Mouse (Mus musculus) hindbrain, embryonic 13.5 days (tissue): ENCODE results near the gene Fyttd1. TPM values are rescaled to one million over a fixed set of nuclear protein-coding genes. Genes with fewer than 3 reads are reported as not detected.
A peak's percentile ranks its signal among the peaks of the same experiment; 100 is the strongest.

Experiments used
- ATAC-seq: fragments of 200-750 bp; cut with Nextera tagmentation; 2 replicates; pipeline ENCODE4 v1.8.0; 2017; ENCODE audit warnings: moderate TSS enrichment; ENCODE audit not compliant: low FRiP score
- H3K27ac ChIP-seq: fragments of 300-500 bp; sonication (generic); 2 replicates; pipeline ENCODE4 v1.5.1; 2015; ENCODE audit warnings: inconsistent platforms, mild to moderate bottlenecking, moderate library complexity
- H3K27me3 ChIP-seq: fragments of 300-500 bp; sonication (generic); 2 replicates; pipeline ENCODE4 v1.6.1; 2015; ENCODE audit warnings: mild to moderate bottlenecking, inconsistent platforms
- H3K36me3 ChIP-seq: fragments of 300-500 bp; sonication (generic); 2 replicates; pipeline ENCODE4 v1.6.1; 2015; ENCODE audit warnings: mild to moderate bottlenecking, inconsistent platforms
- H3K4me1 ChIP-seq: fragments of 300-500 bp; sonication (generic); replicated peaks from 2 replicates; pipeline ENCODE4 v1.6.1; 2015; ENCODE audit warnings: inconsistent platforms
- H3K4me2 ChIP-seq: fragments of 300-500 bp; sonication (generic); 2 replicates; pipeline ENCODE4 v1.6.1; 2015; ENCODE audit warnings: inconsistent platforms, mild to moderate bottlenecking, moderate library complexity
- H3K4me3 ChIP-seq: fragments of 300-500 bp; sonication (generic); 2 replicates; pipeline ENCODE4 v1.5.1; 2015; ENCODE audit warnings: mild to moderate bottlenecking, inconsistent platforms
- H3K9ac ChIP-seq: fragments of 300-500 bp; sonication (generic); 2 replicates; pipeline ENCODE4 v1.6.1; 2015; ENCODE audit warnings: mild to moderate bottlenecking, inconsistent platforms
- H3K9me3 ChIP-seq: fragments of 300-500 bp; sonication (generic); 2 replicates; pipeline ENCODE4 v1.6.1; 2016; ENCODE audit warnings: inconsistent platforms
- WGBS: fragments of 180-500 bp; shearing (Covaris S2); methylation state at CpG from one replicate; pipeline ENCODE4 v1.1.7; 2015; 5-methylcytosine and 5-hydroxymethylcytosine counted together
- polyA plus RNA-seq: library from polyadenylated mRNA; unstranded; fragments of >200 nt; fragmentation: Nextera tagmentation; extraction: Ambion mirVana; gene quantifications from 2 replicates; pipeline ENCODE4 v1.2.1, GENCODE M21; 2015

The Fyttd1 gene
- polyA plus RNA-seq, 1 experiment from 2014 or later: 110 TPM

- Histone ChIP-seq H3K4me3 (no peak overlapping the region), H3K4me2 (no peak overlapping the region), H3K9me3 (no peaks in the 10 kb centered on the region), H3K27me3 (no peaks in the 10 kb centered on the region), H3K36me3 (peaks cover 32% of the 10 kb centered on the region), H3K4me1 (no peaks in the 10 kb centered on the region), H3K9ac (no peak overlapping the region), H3K27ac (0 out of 2 replicates have a peak overlapping the region, but pooled peaks have one; percentile 18)
- no peak for ATAC-seq
- 62% methylated on average over 5 of the region's 5 CpGs for WGBS
Measured at GRCm38 (mm10) chr16:32956889-32957288, 79.6 kb downstream of the Fyttd1 start.

Other genes starting within 250 kb of the Fyttd1 start
- gene Tnk2, start 233.6 kb upstream of the Fyttd1 start, polyA plus RNA-seq: 18.0 and 19.1 TPM in 2 replicates
- gene Muc4, start 141.6 kb upstream of the Fyttd1 start, polyA plus RNA-seq: not detected in 2 replicates
- not detected in 2 replicates for gene Muc20, start 80.1 kb upstream of the Fyttd1 start, polyA plus RNA-seq
- not detected in 2 replicates for gene Smbd1, start 67.0 kb upstream of the Fyttd1 start, polyA plus RNA-seq
- gene Rubcn, start 266 bp downstream of the Fyttd1 start, polyA plus RNA-seq: 26.1 and 28.8 TPM in 2 replicates
- gene Lrch3, start 36.6 kb downstream of the Fyttd1 start, polyA plus RNA-seq: 47.3 and 51.3 TPM in 2 replicates
- 6.4 and 6.8 TPM in 2 replicates for gene Iqcg, start 178.7 kb downstream of the Fyttd1 start, polyA plus RNA-seq
- gene Rpl35a, start 179.0 kb downstream of the Fyttd1 start, polyA plus RNA-seq: 566 and 585 TPM in 2 replicates
- gene Lmln, start 185.0 kb downstream of the Fyttd1 start, polyA plus RNA-seq: 3.3 and 4.4 TPM in 2 replicates